Mouse (Mus musculus): ENCODE results near the gene Adamts10. TPM values are rescaled to one million over a fixed set of nuclear protein-coding genes. Genes with fewer than 3 reads are reported as not detected.

The Adamts10 gene
- polyA plus RNA-seq, 1 experiment from 2014 or later: 48.0 TPM

Other genes starting within 250 kb of the Adamts10 start
- 18.4 and 18.6 TPM in 2 replicates for gene Zfp955b, start 234.7 kb upstream of the Adamts10 start, polyA plus RNA-seq (2015; fragmentation: Nextera tagmentation; extraction: Ambion mirVana)
- 14.2 and 15.6 TPM in 2 replicates for gene Zfp81, start 165.3 kb upstream of the Adamts10 start, polyA plus RNA-seq (2015; fragmentation: Nextera tagmentation; extraction: Ambion mirVana)
- 15.7 and 17.0 TPM in 2 replicates for gene Zfp101, start 129.6 kb upstream of the Adamts10 start, polyA plus RNA-seq (2015; fragmentation: Nextera tagmentation; extraction: Ambion mirVana)
- gene Actl9, start 91.3 kb upstream of the Adamts10 start, polyA plus RNA-seq (2015; fragmentation: Nextera tagmentation; extraction: Ambion mirVana): not detected in 2 replicates
- gene Myo1f, start 31.5 kb downstream of the Adamts10 start, polyA plus RNA-seq (2015; fragmentation: Nextera tagmentation; extraction: Ambion mirVana): 1.8 and 2.4 TPM in 2 replicates
- 68.9 and 70.0 TPM in 2 replicates for gene Zfp414, start 104.9 kb downstream of the Adamts10 start, polyA plus RNA-seq (2015; fragmentation: Nextera tagmentation; extraction: Ambion mirVana)
- 0.49 and 0.83 TPM in 2 replicates for gene Pram1, start 113.9 kb downstream of the Adamts10 start, polyA plus RNA-seq (2015; fragmentation: Nextera tagmentation; extraction: Ambion mirVana)
- 241 and 245 TPM in 2 replicates for gene Hnrnpm, start 162.7 kb downstream of the Adamts10 start, polyA plus RNA-seq (2015; fragmentation: Nextera tagmentation; extraction: Ambion mirVana)
- gene March2, start 194.5 kb downstream of the Adamts10 start, polyA plus RNA-seq (2015; fragmentation: Nextera tagmentation; extraction: Ambion mirVana): 68.4 and 69.1 TPM in 2 replicates
- 494 and 549 TPM in 2 replicates for gene Rab11b, start 236.3 kb downstream of the Adamts10 start, polyA plus RNA-seq (2015; fragmentation: Nextera tagmentation; extraction: Ambion mirVana)